Mouse (Mus musculus): Measurements from ENCODE around the gene Olfr644. TPM values are rescaled to one million over a fixed set of nuclear protein-coding genes. Genes with fewer than 3 reads are reported as not detected.

Gene Olfr644
- total RNA-seq (2014; rRNA removed) (not detected in 2 replicates), polyA plus RNA-seq (2012; rRNA removed) (not detected in 2 replicates)

DNA sequence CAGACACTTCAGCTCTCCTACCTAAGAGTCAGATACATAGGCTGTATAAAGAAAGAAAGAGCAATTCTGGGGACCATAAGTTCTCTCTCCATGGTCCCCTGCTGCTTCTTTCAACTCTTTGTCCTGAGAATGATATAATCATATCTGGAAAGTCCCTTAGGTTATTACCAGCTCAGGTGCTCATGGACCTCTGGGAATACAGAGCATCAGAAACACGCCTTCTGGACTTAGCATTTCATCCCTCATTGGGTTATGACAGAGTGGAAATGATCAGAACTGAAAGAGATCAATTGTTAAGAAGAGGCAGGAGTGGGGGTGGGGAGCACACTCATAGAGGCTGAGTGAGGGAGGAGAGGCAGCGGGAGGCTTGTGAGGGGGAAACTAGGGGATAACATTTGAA, at the start of gene Olfr644:
Gene Olfr644, minus strand, starts transcription at position 101 of the 400 bp plus-strand sequence.
- no peak for DNase-seq (ENCODE audit: extremely low read depth, low read depth, low spot score)
- H3K4me1 ChIP-seq (ENCODE audit: control insufficient read depth, insufficient read depth, low read length) = no peaks in the 10 kb centered on the region
- H3K9ac ChIP-seq (ENCODE audit: low read depth, low read length) = no peak within 1 kb of the TSS
- no peaks in the 10 kb centered on the region for H3K79me2 ChIP-seq (ENCODE audit: control insufficient read depth, insufficient read depth, low read length)
- TF ChIP-seq POLR2A (IDR thresholded peaks at IDR 0.05; ENCODE audit: extremely low read depth, insufficient read depth, low read length) (no peak), CTCF (IDR thresholded peaks at IDR 0.05; ENCODE audit: low read depth, low read length) (no peak)
- no peak within 1 kb of the TSS for H3K27ac ChIP-seq (replicated peaks; ENCODE audit: insufficient read depth, low read depth, low read length)
- WGBS = 61% methylated on average over 2 of the region's 2 CpGs
- no peaks in the 10 kb centered on the region for H3K27me3 ChIP-seq (ENCODE audit: control insufficient read depth, insufficient read depth, low read length)
- no peaks in the 10 kb centered on the region for H3K36me3 ChIP-seq (ENCODE audit: control insufficient read depth, insufficient read depth, low read length)
- H3K4me3 ChIP-seq (ENCODE audit: insufficient read depth, low read depth, low read length) = no peak within 1 kb of the TSS

DNA sequence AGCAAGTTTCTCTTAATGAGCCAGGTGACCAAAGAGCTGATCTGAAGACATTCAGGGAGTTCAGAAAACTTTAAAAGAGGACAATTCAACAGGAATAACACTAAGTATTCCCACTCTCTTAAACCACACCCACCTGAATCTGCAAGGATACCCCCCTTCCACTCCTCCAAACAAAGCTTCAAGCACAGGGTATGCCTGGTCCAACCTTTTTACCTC, 33.0 kb upstream of the Olfr644 start, which contains the start of gene Olfr646:
Gene Olfr646, plus strand, starts transcription at position 117 of the 216 bp plus-strand sequence.
- no peak for DNase-seq (ENCODE audit: extremely low read depth, low read depth, low spot score)
- Histone ChIP-seq H3K9ac (ENCODE audit: low read depth, low read length) (no peak within 1 kb of the TSS), H3K27ac (replicated peaks; ENCODE audit: insufficient read depth, low read depth, low read length) (no peak within 1 kb of the TSS), H3K79me2 (ENCODE audit: control insufficient read depth, insufficient read depth, low read length) (no peaks in the 10 kb centered on the region), H3K27me3 (ENCODE audit: control insufficient read depth, insufficient read depth, low read length) (no peaks in the 10 kb centered on the region), H3K4me1 (ENCODE audit: control insufficient read depth, insufficient read depth, low read length) (no peaks in the 10 kb centered on the region), H3K36me3 (ENCODE audit: control insufficient read depth, insufficient read depth, low read length) (no peaks in the 10 kb centered on the region), H3K4me3 (ENCODE audit: insufficient read depth, low read depth, low read length) (no peak within 1 kb of the TSS)
- no peak for TF ChIP-seq CTCF (IDR thresholded peaks at IDR 0.05; ENCODE audit: low read depth, low read length)
- no peak for TF ChIP-seq POLR2A (IDR thresholded peaks at IDR 0.05; ENCODE audit: extremely low read depth, insufficient read depth, low read length)

DNA sequence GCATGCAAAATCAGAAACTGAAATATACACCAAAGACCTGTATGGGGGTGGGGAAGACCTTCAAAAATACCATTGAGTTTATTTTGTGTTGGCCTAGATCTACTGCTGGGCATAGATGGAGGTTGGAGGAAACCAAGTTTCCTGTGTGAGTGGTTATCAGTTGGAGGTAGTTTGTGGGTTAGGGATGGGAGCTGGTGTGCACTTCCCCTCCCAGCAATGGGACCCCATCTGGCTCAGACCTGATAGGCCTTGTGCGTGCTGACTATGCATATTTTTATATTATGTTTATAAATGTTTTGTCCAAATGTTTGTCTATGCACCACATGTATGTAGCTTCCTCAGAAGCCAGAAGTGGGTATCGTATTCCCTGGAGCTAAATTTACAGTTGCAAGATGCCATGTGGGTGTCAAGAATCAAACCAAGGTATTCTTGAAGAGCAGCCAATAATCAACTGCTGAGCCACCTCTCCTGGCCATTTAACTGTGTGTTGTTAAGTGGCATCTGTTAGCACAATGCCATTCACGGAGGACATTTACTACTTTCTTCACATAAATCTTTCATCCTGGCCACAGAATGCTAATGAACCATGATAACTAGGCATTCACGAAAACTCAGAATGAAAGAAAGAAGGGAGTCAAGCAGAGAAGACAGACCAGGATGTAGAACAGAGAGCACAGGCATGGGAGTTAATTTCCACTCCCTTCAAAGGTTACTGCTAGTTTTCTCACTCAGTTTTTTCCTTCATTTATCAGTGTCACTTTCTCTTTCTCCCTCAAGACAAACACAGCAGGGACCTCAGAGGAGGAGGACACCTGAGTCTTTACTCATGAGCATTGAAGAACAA, 32.5 kb upstream of the Olfr644 start:
- Histone ChIP-seq H3K4me3 (ENCODE audit: insufficient read depth, low read depth, low read length) (no peak overlapping the region), H3K79me2 (ENCODE audit: control insufficient read depth, insufficient read depth, low read length) (no peaks in the 10 kb centered on the region), H3K36me3 (ENCODE audit: control insufficient read depth, insufficient read depth, low read length) (no peaks in the 10 kb centered on the region), H3K27ac (replicated peaks; ENCODE audit: insufficient read depth, low read depth, low read length) (no peak overlapping the region), H3K27me3 (ENCODE audit: control insufficient read depth, insufficient read depth, low read length) (no peaks in the 10 kb centered on the region), H3K9ac (ENCODE audit: low read depth, low read length) (no peak overlapping the region), H3K4me1 (ENCODE audit: control insufficient read depth, insufficient read depth, low read length) (no peaks in the 10 kb centered on the region)
- TF ChIP-seq CTCF (IDR thresholded peaks at IDR 0.05; ENCODE audit: low read depth, low read length) (no peak), POLR2A (IDR thresholded peaks at IDR 0.05; ENCODE audit: extremely low read depth, insufficient read depth, low read length) (no peak)
- WGBS = 67% methylated on average over 4 of the region's 4 CpGs
- DNase-seq (ENCODE audit: extremely low read depth, low read depth, low spot score) = no peak

DNA sequence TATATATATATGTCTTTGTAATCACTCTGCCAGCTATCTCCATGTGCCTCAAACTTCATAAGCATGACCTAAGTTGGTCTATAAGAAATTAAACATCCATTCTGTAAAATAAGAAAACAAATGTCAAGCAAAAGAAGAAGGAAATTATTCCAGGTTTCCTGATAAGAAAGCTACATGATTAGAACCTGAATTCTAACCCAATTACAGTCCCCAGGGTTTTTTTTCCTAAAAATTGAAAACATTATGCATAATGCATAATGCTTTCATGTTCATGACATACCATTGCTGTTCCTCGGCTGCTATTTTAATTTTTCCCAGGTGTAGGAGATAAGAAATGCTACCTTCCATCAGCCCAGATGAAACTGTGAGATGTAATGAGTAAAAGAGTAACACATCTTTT, 13.7 kb upstream of the Olfr644 start, which contains the start of gene Olfr645:
Gene Olfr645, minus strand, starts transcription at position 101 of the 400 bp plus-strand sequence.
- Histone ChIP-seq H3K9ac (ENCODE audit: low read depth, low read length) (no peak within 1 kb of the TSS), H3K36me3 (ENCODE audit: control insufficient read depth, insufficient read depth, low read length) (no peaks in the 10 kb centered on the region), H3K79me2 (ENCODE audit: control insufficient read depth, insufficient read depth, low read length) (no peaks in the 10 kb centered on the region), H3K4me3 (ENCODE audit: insufficient read depth, low read depth, low read length) (no peak within 1 kb of the TSS), H3K27ac (replicated peaks; ENCODE audit: insufficient read depth, low read depth, low read length) (no peak within 1 kb of the TSS), H3K4me1 (ENCODE audit: control insufficient read depth, insufficient read depth, low read length) (no peaks in the 10 kb centered on the region), H3K27me3 (ENCODE audit: control insufficient read depth, insufficient read depth, low read length) (no peaks in the 10 kb centered on the region)
- 73% methylated on average over 1 of the region's 1 CpGs for WGBS
- TF ChIP-seq POLR2A (IDR thresholded peaks at IDR 0.05; ENCODE audit: extremely low read depth, insufficient read depth, low read length) (no peak), CTCF (IDR thresholded peaks at IDR 0.05; ENCODE audit: low read depth, low read length) (no peak)
- DNase-seq (ENCODE audit: extremely low read depth, low read depth, low spot score) = no peak

DNA sequence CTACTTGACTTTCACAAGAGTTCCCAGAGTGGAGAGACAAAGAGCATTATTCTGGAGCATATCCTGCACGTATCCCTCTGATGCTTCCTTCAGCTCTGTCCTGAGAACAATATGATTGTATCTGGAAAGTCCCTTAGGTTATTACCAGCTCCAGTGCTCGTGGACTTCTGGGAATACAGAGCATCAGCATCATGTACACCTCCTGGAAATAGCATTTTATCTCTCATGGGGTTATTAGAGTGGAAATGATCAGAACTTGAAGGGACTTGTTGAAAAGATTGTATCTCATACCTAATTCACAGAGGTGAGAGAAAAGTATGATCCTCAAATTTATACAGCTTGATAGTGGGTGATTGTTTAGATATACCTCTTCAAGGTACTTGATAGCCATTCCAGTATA, 10.3 kb downstream of the Olfr644 start, which contains the start of gene 4930516K23Rik:
Gene 4930516K23Rik, minus strand, starts transcription at position 101 of the 400 bp plus-strand sequence.
- Histone ChIP-seq H3K79me2 (ENCODE audit: control insufficient read depth, insufficient read depth, low read length) (no peaks in the 10 kb centered on the region), H3K27me3 (ENCODE audit: control insufficient read depth, insufficient read depth, low read length) (no peaks in the 10 kb centered on the region), H3K27ac (replicated peaks; ENCODE audit: insufficient read depth, low read depth, low read length) (no peak within 1 kb of the TSS), H3K9ac (ENCODE audit: low read depth, low read length) (no peak within 1 kb of the TSS), H3K4me1 (ENCODE audit: control insufficient read depth, insufficient read depth, low read length) (no peaks in the 10 kb centered on the region), H3K36me3 (ENCODE audit: control insufficient read depth, insufficient read depth, low read length) (no peaks in the 10 kb centered on the region), H3K4me3 (ENCODE audit: insufficient read depth, low read depth, low read length) (no peak within 1 kb of the TSS)
- 40% methylated on average over 2 of the region's 2 CpGs for WGBS
- DNase-seq (ENCODE audit: extremely low read depth, low read depth, low spot score) = no peak
- TF ChIP-seq POLR2A (IDR thresholded peaks at IDR 0.05; ENCODE audit: extremely low read depth, insufficient read depth, low read length) = no peak
- no peak for TF ChIP-seq CTCF (IDR thresholded peaks at IDR 0.05; ENCODE audit: low read depth, low read length)

DNA sequence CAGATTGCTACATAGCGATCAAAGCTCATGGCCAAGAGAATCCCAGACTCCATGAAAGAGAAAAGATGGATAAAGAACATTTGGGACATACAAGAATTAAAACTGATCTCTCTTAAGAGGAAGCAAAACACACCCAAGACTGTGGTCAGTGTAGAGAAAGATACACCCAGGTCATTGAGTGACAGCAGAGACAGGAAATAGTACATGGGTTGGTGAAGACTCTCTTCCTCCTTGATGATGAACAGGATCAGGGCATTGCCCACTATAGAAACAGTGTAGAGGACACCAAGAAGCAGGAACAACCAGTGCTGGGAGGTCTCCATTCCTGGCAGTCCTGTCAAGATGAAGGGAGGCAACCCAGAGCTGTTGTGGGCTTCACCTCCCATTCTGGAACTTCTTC, 12.5 kb downstream of the Olfr644 start:
- Histone ChIP-seq H3K36me3 (ENCODE audit: control insufficient read depth, insufficient read depth, low read length) (no peaks in the 10 kb centered on the region), H3K4me3 (ENCODE audit: insufficient read depth, low read depth, low read length) (no peak overlapping the region), H3K79me2 (ENCODE audit: control insufficient read depth, insufficient read depth, low read length) (no peaks in the 10 kb centered on the region), H3K9ac (ENCODE audit: low read depth, low read length) (no peak overlapping the region), H3K27ac (replicated peaks; ENCODE audit: insufficient read depth, low read depth, low read length) (no peak overlapping the region), H3K27me3 (ENCODE audit: control insufficient read depth, insufficient read depth, low read length) (no peaks in the 10 kb centered on the region), H3K4me1 (ENCODE audit: control insufficient read depth, insufficient read depth, low read length) (no peaks in the 10 kb centered on the region)
- no peak for DNase-seq (ENCODE audit: extremely low read depth, low read depth, low spot score)
- no peak for TF ChIP-seq CTCF (IDR thresholded peaks at IDR 0.05; ENCODE audit: low read depth, low read length)
- no peak for TF ChIP-seq POLR2A (IDR thresholded peaks at IDR 0.05; ENCODE audit: extremely low read depth, insufficient read depth, low read length)
- WGBS = 88% methylated on average over 1 of the region's 1 CpGs

Data from liver, adult 2 months (tissue).